Mouse (Mus musculus) embryo, embryonic 11 days (tissue): Measurements from ENCODE around the gene Arid3b.

Experiments
- DNase-seq: peaks from one replicate; pipeline ENCODE4 v3.0.0-alpha.2; 2015

Gene Arid3b

GRCm38 (mm10) chr9:57829812-57830557 lies 6.6 kb downstream of the Arid3b start:
- DNase-seq: no peak

- DNase-seq: no peak
Observed at GRCm38 (mm10) chr9:57823397-57823796, 13.2 kb downstream of the Arid3b start.

- DNase-seq: no peak
Observed at GRCm38 (mm10) chr9:57822812-57823211, 13.8 kb downstream of the Arid3b start.

- peak; percentile 46 for DNase-seq
Observed at GRCm38 (mm10) chr9:57820186-57821080, 16.2 kb downstream of the Arid3b start.

- peak; percentile 74 for DNase-seq
Observed at GRCm38 (mm10) chr9:57817220-57817667, 19.3 kb downstream of the Arid3b start.

- DNase-seq: peak; percentile 47
Observed at GRCm38 (mm10) chr9:57814866-57815265, 21.7 kb downstream of the Arid3b start.

GRCm38 (mm10) chr9:57814014-57814413 lies 22.6 kb downstream of the Arid3b start:
- no peak for DNase-seq

- peak; percentile 49 for DNase-seq
Observed at GRCm38 (mm10) chr9:57811793-57812733, 24.5 kb downstream of the Arid3b start.

GRCm38 (mm10) chr9:57810691-57811090 lies 25.9 kb downstream of the Arid3b start:
- DNase-seq: no peak

GRCm38 (mm10) chr9:57808771-57809310 lies 27.8 kb downstream of the Arid3b start:
- no peak for DNase-seq

GRCm38 (mm10) chr9:57807174-57807651 lies 29.4 kb downstream of the Arid3b start:
- DNase-seq: peak; percentile 62

- no peak for DNase-seq
Observed at GRCm38 (mm10) chr9:57806066-57806481, 30.5 kb downstream of the Arid3b start.

GRCm38 (mm10) chr9:57805087-57805737 lies 31.4 kb downstream of the Arid3b start:
- no peak for DNase-seq

- DNase-seq: no peak
Observed at GRCm38 (mm10) chr9:57803839-57804238, 32.8 kb downstream of the Arid3b start.

GRCm38 (mm10) chr9:57803047-57803446 lies 33.5 kb downstream of the Arid3b start:
- no peak for DNase-seq

- no peak for DNase-seq
Observed at GRCm38 (mm10) chr9:57800325-57800975, 36.1 kb downstream of the Arid3b start.

- peak; percentile 76 for DNase-seq
Observed at GRCm38 (mm10) chr9:57798725-57799253, 37.8 kb downstream of the Arid3b start.

- no peak for DNase-seq
Observed at GRCm38 (mm10) chr9:57797456-57797855, 39.1 kb downstream of the Arid3b start.

GRCm38 (mm10) chr9:57789733-57790132 lies 46.9 kb downstream of the Arid3b start:
- no peak for DNase-seq

GRCm38 (mm10) chr9:57782656-57783055 lies 53.9 kb downstream of the Arid3b start:
- no peak for DNase-seq

GRCm38 (mm10) chr9:57775736-57776135 lies 60.9 kb downstream of the Arid3b start:
- no peak for DNase-seq
